Mouse (Mus musculus) embryonic fibroblast, embryonic 13.5 days (primary cell): ENCODE measurements around the gene Lrpap1.

Experiments
- CTCF ChIP-seq: IDR thresholded peaks from 2 replicates; pipeline ENCODE4 v1.5.1; 2011; ENCODE audit warnings: mild to moderate bottlenecking, control low read depth, low read length, moderate library complexity, borderline replicate concordance; ENCODE audit not compliant: insufficient read depth
- POLR2A ChIP-seq: IDR thresholded peaks from 2 replicates; pipeline ENCODE4 v1.6.1; 2011; ENCODE audit warnings: low read depth, mild to moderate bottlenecking, control low read depth, low read length, moderate library complexity

DNA sequence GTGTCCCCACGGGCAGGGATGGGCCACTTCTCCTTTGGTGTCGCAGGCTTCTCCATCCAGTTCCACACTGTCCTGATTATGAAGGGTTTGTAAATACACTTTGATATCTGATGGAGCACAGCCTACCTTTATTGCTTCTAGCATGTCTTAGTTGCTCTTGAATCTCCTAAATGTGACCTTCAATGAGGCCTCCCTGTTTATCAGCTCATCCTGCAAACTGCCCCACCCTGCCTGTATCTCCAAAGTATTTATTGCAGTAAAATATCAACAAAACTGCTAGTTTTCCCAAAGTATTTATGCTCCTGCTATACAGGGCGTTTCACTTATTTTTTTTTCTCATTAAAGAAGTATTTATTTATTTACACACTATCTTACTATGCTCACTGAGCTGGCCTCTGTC is 10.4 kb upstream of the Lrpap1 start:
- TF ChIP-seq CTCF = no peak
- TF ChIP-seq POLR2A = no peak
